Mouse (Mus musculus): ENCODE results near the gene C1galt1.

GRCm38 (mm10) chr6:7857356-7858247 is 13.0 kb downstream of the C1galt1 start:
- TF ChIP-seq CTCF (conservative IDR thresholded peaks at IDR 0.05; ENCODE audit: insufficient read depth, insufficient read length, low read depth, low read length) = no peak
- no peak for TF ChIP-seq POLR2A (IDR thresholded peaks at IDR 0.05; ENCODE audit: low read depth, low read length)

All from kidney, adult 2 months (tissue).